Mouse (Mus musculus): ENCODE results near the gene Gm21970. TPM values are rescaled to one million over a fixed set of nuclear protein-coding genes. Genes with fewer than 3 reads are reported as not detected.

Gm21970 gene
- polyA plus RNA-seq, 1 experiment, result not detected

GRCm38 (mm10) chr16:91447512-91447900 lies 56.0 kb downstream of the Gm21970 start:
- no peak overlapping the region for H3K27ac ChIP-seq (ENCODE audit: insufficient read depth, low read length)
- 0 out of 2 replicates have a peak, but pooled peaks cover 3% of the 10 kb centered on the region for H3K9me3 ChIP-seq (replicated peaks; ENCODE audit: control insufficient read depth, insufficient read depth, low read length, poor library complexity, severe bottlenecking)
- no peak overlapping the region for H3K4me3 ChIP-seq (ENCODE audit: low read depth, low read length)
- H3K4me1 ChIP-seq (ENCODE audit: control insufficient read depth, insufficient read depth, low read length), result no peaks in the 10 kb centered on the region
- no peak for TF ChIP-seq CTCF (IDR thresholded peaks at IDR 0.05; ENCODE audit: low read depth, low read length)
- TF ChIP-seq POLR2A (IDR thresholded peaks at IDR 0.05; ENCODE audit: insufficient read depth, low read length), result no peak
- no peak for TF ChIP-seq EP300 (IDR thresholded peaks at IDR 0.05; ENCODE audit: insufficient read depth, low read depth, low read length)
- no peak overlapping the region for H3K9ac ChIP-seq (ENCODE audit: low read depth, poor library complexity, severe bottlenecking)
- no peaks in the 10 kb centered on the region for H3K27me3 ChIP-seq (ENCODE audit: control insufficient read depth, insufficient read depth, low read length, poor library complexity, severe bottlenecking)
- H3K36me3 ChIP-seq (ENCODE audit: control insufficient read depth, insufficient read depth, low read length, poor library complexity, severe bottlenecking), result no peaks in the 10 kb centered on the region

- no peak overlapping the region for H3K4me3 ChIP-seq (ENCODE audit: low read depth, low read length)
- no peak overlapping the region for H3K27ac ChIP-seq (ENCODE audit: insufficient read depth, low read length)
- H3K9me3 ChIP-seq (replicated peaks; ENCODE audit: control insufficient read depth, insufficient read depth, low read length, poor library complexity, severe bottlenecking), result 0 out of 2 replicates have a peak, but pooled peaks cover 3% of the 10 kb centered on the region
- H3K4me1 ChIP-seq (ENCODE audit: control insufficient read depth, insufficient read depth, low read length), result no peaks in the 10 kb centered on the region
- H3K36me3 ChIP-seq (ENCODE audit: control insufficient read depth, insufficient read depth, low read length, poor library complexity, severe bottlenecking), result no peaks in the 10 kb centered on the region
- no peaks in the 10 kb centered on the region for H3K27me3 ChIP-seq (ENCODE audit: control insufficient read depth, insufficient read depth, low read length, poor library complexity, severe bottlenecking)
- TF ChIP-seq CTCF (IDR thresholded peaks at IDR 0.05; ENCODE audit: low read depth, low read length) (no peak), EP300 (IDR thresholded peaks at IDR 0.05; ENCODE audit: insufficient read depth, low read depth, low read length) (no peak), POLR2A (IDR thresholded peaks at IDR 0.05; ENCODE audit: insufficient read depth, low read length) (no peak)
- no peak overlapping the region for H3K9ac ChIP-seq (ENCODE audit: low read depth, poor library complexity, severe bottlenecking)
These were observed 56.6 kb downstream of the Gm21970 start for GRCm38 (mm10) chr16:91448088-91448487.

- no peaks in the 10 kb centered on the region for H3K27me3 ChIP-seq (ENCODE audit: control insufficient read depth, insufficient read depth, low read length, poor library complexity, severe bottlenecking)
- no peak overlapping the region for H3K4me3 ChIP-seq (ENCODE audit: low read depth, low read length)
- H3K4me1 ChIP-seq (ENCODE audit: control insufficient read depth, insufficient read depth, low read length), result no peaks in the 10 kb centered on the region
- 0 out of 2 replicates have a peak, but pooled peaks cover 3% of the 10 kb centered on the region for H3K9me3 ChIP-seq (replicated peaks; ENCODE audit: control insufficient read depth, insufficient read depth, low read length, poor library complexity, severe bottlenecking)
- no peak for TF ChIP-seq EP300 (IDR thresholded peaks at IDR 0.05; ENCODE audit: insufficient read depth, low read depth, low read length)
- TF ChIP-seq POLR2A (IDR thresholded peaks at IDR 0.05; ENCODE audit: insufficient read depth, low read length), result no peak
- TF ChIP-seq CTCF (IDR thresholded peaks at IDR 0.05; ENCODE audit: low read depth, low read length), result no peak
- no peak overlapping the region for H3K9ac ChIP-seq (ENCODE audit: low read depth, poor library complexity, severe bottlenecking)
- H3K27ac ChIP-seq (ENCODE audit: insufficient read depth, low read length), result no peak overlapping the region
- H3K36me3 ChIP-seq (ENCODE audit: control insufficient read depth, insufficient read depth, low read length, poor library complexity, severe bottlenecking), result no peaks in the 10 kb centered on the region
These were observed 57.4 kb downstream of the Gm21970 start for GRCm38 (mm10) chr16:91448895-91449294.

- H3K36me3 ChIP-seq (ENCODE audit: control insufficient read depth, insufficient read depth, low read length, poor library complexity, severe bottlenecking), result no peaks in the 10 kb centered on the region
- TF ChIP-seq CTCF (IDR thresholded peaks at IDR 0.05; ENCODE audit: low read depth, low read length) (peak; percentile 35), EP300 (IDR thresholded peaks at IDR 0.05; ENCODE audit: insufficient read depth, low read depth, low read length) (no peak)
- H3K9ac ChIP-seq (ENCODE audit: low read depth, poor library complexity, severe bottlenecking), result no peak overlapping the region
- H3K27me3 ChIP-seq (ENCODE audit: control insufficient read depth, insufficient read depth, low read length, poor library complexity, severe bottlenecking), result no peaks in the 10 kb centered on the region
- H3K4me3 ChIP-seq (ENCODE audit: low read depth, low read length), result no peak overlapping the region
- no peaks in the 10 kb centered on the region for H3K9me3 ChIP-seq (replicated peaks; ENCODE audit: control insufficient read depth, insufficient read depth, low read length, poor library complexity, severe bottlenecking)
- H3K27ac ChIP-seq (ENCODE audit: insufficient read depth, low read length), result no peak overlapping the region
- no peaks in the 10 kb centered on the region for H3K4me1 ChIP-seq (ENCODE audit: control insufficient read depth, insufficient read depth, low read length)
These were observed 58.9 kb downstream of the Gm21970 start for GRCm38 (mm10) chr16:91450137-91451064.

- H3K27ac ChIP-seq (ENCODE audit: insufficient read depth, low read length), result no peak overlapping the region
- no peaks in the 10 kb centered on the region for H3K4me1 ChIP-seq (ENCODE audit: control insufficient read depth, insufficient read depth, low read length)
- H3K27me3 ChIP-seq (ENCODE audit: control insufficient read depth, insufficient read depth, low read length, poor library complexity, severe bottlenecking), result no peaks in the 10 kb centered on the region
- H3K9me3 ChIP-seq (replicated peaks; ENCODE audit: control insufficient read depth, insufficient read depth, low read length, poor library complexity, severe bottlenecking), result no peaks in the 10 kb centered on the region
- H3K9ac ChIP-seq (ENCODE audit: low read depth, poor library complexity, severe bottlenecking), result no peak overlapping the region
- H3K4me3 ChIP-seq (ENCODE audit: low read depth, low read length), result no peak overlapping the region
- TF ChIP-seq EP300 (IDR thresholded peaks at IDR 0.05; ENCODE audit: insufficient read depth, low read depth, low read length) (no peak), CTCF (IDR thresholded peaks at IDR 0.05; ENCODE audit: low read depth, low read length) (no peak), POLR2A (IDR thresholded peaks at IDR 0.05; ENCODE audit: insufficient read depth, low read length) (no peak)
- H3K36me3 ChIP-seq (ENCODE audit: control insufficient read depth, insufficient read depth, low read length, poor library complexity, severe bottlenecking), result no peaks in the 10 kb centered on the region
These were observed 60.4 kb downstream of the Gm21970 start for GRCm38 (mm10) chr16:91451949-91452348.

GRCm38 (mm10) chr16:91452363-91452896 lies 60.9 kb downstream of the Gm21970 start:
- Histone ChIP-seq H3K27ac (ENCODE audit: insufficient read depth, low read length) (no peak overlapping the region), H3K9me3 (replicated peaks; ENCODE audit: control insufficient read depth, insufficient read depth, low read length, poor library complexity, severe bottlenecking) (no peaks in the 10 kb centered on the region), H3K9ac (ENCODE audit: low read depth, poor library complexity, severe bottlenecking) (no peak overlapping the region), H3K4me1 (ENCODE audit: control insufficient read depth, insufficient read depth, low read length) (no peaks in the 10 kb centered on the region), H3K36me3 (ENCODE audit: control insufficient read depth, insufficient read depth, low read length, poor library complexity, severe bottlenecking) (no peaks in the 10 kb centered on the region), H3K27me3 (ENCODE audit: control insufficient read depth, insufficient read depth, low read length, poor library complexity, severe bottlenecking) (no peaks in the 10 kb centered on the region), H3K4me3 (ENCODE audit: low read depth, low read length) (no peak overlapping the region)
- TF ChIP-seq CTCF (IDR thresholded peaks at IDR 0.05; ENCODE audit: low read depth, low read length), result no peak
- TF ChIP-seq EP300 (IDR thresholded peaks at IDR 0.05; ENCODE audit: insufficient read depth, low read depth, low read length), result no peak
- TF ChIP-seq POLR2A (IDR thresholded peaks at IDR 0.05; ENCODE audit: insufficient read depth, low read length), result no peak

Data from ES-Bruce4 (cell line).